Mouse (Mus musculus) small intestine, adult 2 months (tissue): ENCODE results near the gene Mrps15. TPM values are rescaled to one million over a fixed set of nuclear protein-coding genes. Genes with fewer than 3 reads are reported as not detected.

Experiments
- H3K27ac ChIP-seq: fragments of 200-500 bp; 2 replicates; pipeline ENCODE4 v1.5.1; 2012; ENCODE audit warnings: low read depth, low read length, control low read depth, inconsistent platforms; ENCODE audit not compliant: insufficient read depth
- H3K27me3 ChIP-seq: fragments of 200-500 bp; 2 replicates; pipeline ENCODE4 v1.6.1; 2012; ENCODE audit warnings: mild to moderate bottlenecking, moderate library complexity, low read length, inconsistent platforms; ENCODE audit not compliant: control insufficient read depth, insufficient read depth
- H3K36me3 ChIP-seq: fragments of 200-500 bp; 2 replicates; pipeline ENCODE4 v1.6.1; 2012; ENCODE audit warnings: mild to moderate bottlenecking, low read length, control low read depth, inconsistent platforms; ENCODE audit not compliant: control insufficient read depth, insufficient read depth
- H3K4me1 ChIP-seq: fragments of 200-500 bp; 2 replicates; pipeline ENCODE4 v1.6.1; 2012; ENCODE audit warnings: low read length, inconsistent platforms, mixed read lengths; ENCODE audit not compliant: control insufficient read depth, insufficient read depth, insufficient read length
- H3K4me3 ChIP-seq: fragments of 200-500 bp; 2 replicates; pipeline ENCODE4 v1.5.1; 2012; ENCODE audit warnings: low read depth, mild to moderate bottlenecking, control low read depth, inconsistent platforms, low read length, moderate library complexity
- CTCF ChIP-seq: fragments of 200-500 bp; IDR thresholded peaks from 2 replicates; pipeline ENCODE4 v1.5.1; 2012; ENCODE audit warnings: low read depth, mild to moderate bottlenecking, control low read depth, inconsistent platforms, low read length, moderate library complexity, mixed read lengths; ENCODE audit not compliant: insufficient replicate concordance, insufficient read length; ENCODE audit errors: extremely low read depth
- POLR2A ChIP-seq: fragments of 200-500 bp; IDR thresholded peaks from 2 replicates; pipeline ENCODE4 v1.6.1; 2012; ENCODE audit warnings: low read depth, mild to moderate bottlenecking, control low read depth, inconsistent platforms, low read length, moderate library complexity
- WGBS: fragments of 180-500 bp; shearing (Covaris S2); methylation state at CpG from one replicate; pipeline ENCODE4 v1.1.7; 2018; 5-methylcytosine and 5-hydroxymethylcytosine counted together
- polyA plus RNA-seq: library from polyadenylated mRNA; depleted of rRNA; stranded (reverse); fragments of >200 nt; gene quantifications from 2 replicates; pipeline ENCODE4 v1.2.3, GENCODE M21; 2012; rRNA removed

Mrps15 gene
- 130 and 204 TPM in 2 replicates for polyA plus RNA-seq

DNA sequence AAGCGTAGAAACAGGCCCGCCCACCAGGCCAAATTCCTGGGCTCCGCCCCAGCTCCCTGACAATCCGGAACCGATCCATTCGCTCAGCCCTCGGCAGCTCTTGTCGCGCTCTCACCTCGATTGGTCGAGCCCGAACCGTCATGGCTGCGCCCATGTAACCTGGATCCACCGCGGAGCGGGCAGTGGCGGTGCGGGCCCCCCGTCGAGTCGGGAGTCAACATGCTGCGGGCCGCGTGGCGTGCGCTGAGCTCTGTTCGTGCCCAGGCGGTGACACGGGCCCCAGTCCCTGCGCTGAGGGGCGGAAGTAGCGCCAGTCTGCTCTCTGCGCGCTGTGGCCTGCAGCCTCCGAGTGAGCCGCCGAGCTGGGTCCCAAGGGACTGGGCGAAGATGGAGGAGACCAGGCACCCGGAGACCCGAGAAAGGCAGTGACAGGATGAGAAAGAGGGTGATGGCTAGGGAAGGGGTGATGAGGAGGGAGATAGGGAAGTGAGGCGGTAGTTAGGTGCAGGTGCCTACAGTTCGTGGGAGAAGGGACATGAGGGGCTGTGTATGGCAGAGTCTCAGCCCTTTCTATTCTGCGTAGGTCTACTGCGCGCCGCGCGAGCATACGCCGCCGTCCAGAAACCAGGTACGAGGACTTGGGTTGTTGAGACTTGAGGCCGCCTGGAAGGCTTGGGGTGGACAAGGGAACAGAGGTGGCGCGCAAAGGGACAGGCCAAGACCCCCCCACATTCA lies at the start of gene Mrps15:
Gene Mrps15, plus strand, starts transcription at position 75 of the 735 bp plus-strand sequence.
- WGBS, result 1% methylated on average over 56 of the region's 56 CpGs
- Histone ChIP-seq H3K4me1 (peaks cover 13% of the 10 kb centered on the region; the same call in 1 of the 2 replicates), H3K4me3 (peak within 1 kb of the TSS; percentile 98), H3K27ac (peak within 1 kb of the TSS; percentile 48), H3K27me3 (no peaks in the 10 kb centered on the region), H3K36me3 (0 out of 2 replicates have a peak, but pooled peaks cover 7% of the 10 kb centered on the region)
- TF ChIP-seq CTCF, result no peak
- peak; percentile 24; the same call in 1 of the 2 replicates for TF ChIP-seq POLR2A

DNA sequence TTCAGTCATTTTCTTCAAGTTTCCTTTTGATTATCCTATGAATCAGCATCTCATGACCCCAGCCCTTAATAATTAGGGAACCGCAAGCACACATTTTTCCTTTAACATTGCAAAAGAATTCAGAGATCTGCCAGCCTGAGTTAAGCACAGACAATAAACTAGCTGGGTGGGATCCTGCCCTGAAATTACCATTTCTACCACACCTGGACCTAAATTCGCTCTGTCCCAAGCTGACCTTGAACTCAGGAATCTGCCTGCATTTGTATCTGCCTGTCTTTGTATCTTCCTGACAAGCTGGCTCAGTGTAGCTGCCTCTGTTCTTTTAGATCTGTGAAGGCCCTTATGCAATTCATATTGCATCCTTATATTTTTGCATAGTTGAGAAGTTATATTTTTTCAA lies 48.9 kb upstream of the Mrps15 start:
- Histone ChIP-seq H3K27me3 (no peaks in the 10 kb centered on the region), H3K4me1 (no peaks in the 10 kb centered on the region), H3K27ac (no peak overlapping the region), H3K36me3 (no peaks in the 10 kb centered on the region), H3K4me3 (no peak overlapping the region)
- TF ChIP-seq CTCF, result no peak
- TF ChIP-seq POLR2A, result no peak
- 81% methylated on average over 2 of the region's 2 CpGs for WGBS

DNA sequence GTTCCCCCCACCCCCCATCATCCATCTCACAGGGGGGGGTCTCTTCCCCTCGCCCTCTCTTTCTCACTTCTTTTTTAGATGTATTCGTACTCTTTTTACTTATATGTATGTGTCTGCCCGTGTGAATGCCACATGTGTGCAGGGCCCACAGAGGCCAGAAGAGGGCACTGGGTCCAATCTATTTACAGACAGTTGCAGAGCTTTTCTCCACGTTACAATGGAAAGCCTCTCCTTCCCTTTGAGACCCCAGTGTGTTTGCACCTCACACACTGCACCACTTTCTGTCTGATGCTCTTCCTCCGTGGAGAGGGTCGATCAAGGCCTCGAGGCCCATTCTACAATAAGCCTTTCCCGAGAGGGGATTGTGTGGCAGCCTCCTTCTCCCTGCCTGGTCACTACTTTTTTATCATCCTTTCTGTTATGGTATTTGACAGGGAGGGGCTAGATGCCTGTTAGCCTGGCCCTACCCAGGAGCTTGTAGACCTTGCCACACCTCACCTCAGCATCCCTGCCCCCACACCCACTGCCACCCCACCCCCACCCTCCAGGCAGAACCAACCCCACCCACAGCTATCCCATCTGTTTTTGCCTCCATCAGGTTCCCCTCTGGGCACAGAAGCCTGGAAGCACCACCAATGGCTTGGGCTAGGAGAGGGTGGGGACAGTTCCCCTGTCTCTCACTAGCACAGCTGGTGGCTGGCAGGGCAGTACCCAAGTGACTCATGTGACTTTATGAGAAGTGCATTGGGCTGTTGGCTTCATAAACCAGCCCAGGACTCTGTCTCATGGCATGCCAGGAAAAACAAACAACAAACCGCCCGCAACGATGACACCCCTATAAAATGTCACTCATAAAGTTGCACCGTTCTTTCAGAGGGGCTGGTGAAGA lies 45.2 kb upstream of the Mrps15 start:
- no peaks in the 10 kb centered on the region for H3K4me1 ChIP-seq
- no peak overlapping the region for H3K27ac ChIP-seq
- no peak for TF ChIP-seq CTCF
- TF ChIP-seq POLR2A, result no peak
- H3K36me3 ChIP-seq, result no peaks in the 10 kb centered on the region
- WGBS, result 77% methylated on average over 12 of the region's 12 CpGs
- H3K4me3 ChIP-seq, result no peak overlapping the region
- no peaks in the 10 kb centered on the region for H3K27me3 ChIP-seq

GRCm38 (mm10) chr4:126017676-126018332 lies 28.9 kb upstream of the Mrps15 start:
- no peaks in the 10 kb centered on the region for H3K36me3 ChIP-seq
- no peak overlapping the region for H3K4me3 ChIP-seq
- H3K4me1 ChIP-seq, result no peaks in the 10 kb centered on the region
- H3K27ac ChIP-seq, result no peak overlapping the region
- 72% methylated on average over 7 of the region's 7 CpGs for WGBS
- no peaks in the 10 kb centered on the region for H3K27me3 ChIP-seq
- no peak for TF ChIP-seq POLR2A
- no peak for TF ChIP-seq CTCF

- no peak overlapping the region for H3K27ac ChIP-seq
- H3K36me3 ChIP-seq, result no peaks in the 10 kb centered on the region
- no peak overlapping the region for H3K4me3 ChIP-seq
- no peaks in the 10 kb centered on the region for H3K27me3 ChIP-seq
- H3K4me1 ChIP-seq, result no peaks in the 10 kb centered on the region
- TF ChIP-seq CTCF (no peak), POLR2A (no peak)
- WGBS, result 71% methylated on average over 11 of the region's 11 CpGs
Observed at GRCm38 (mm10) chr4:126018966-126019538, 27.7 kb upstream of the Mrps15 start.

GRCm38 (mm10) chr4:126024303-126024900 lies 22.3 kb upstream of the Mrps15 start, which contains the start of gene Csf3r:
Csf3r (plus strand) TSS chr4:126024550.
- WGBS, result 44% methylated on average over 16 of the region's 16 CpGs
- no peaks in the 10 kb centered on the region for H3K36me3 ChIP-seq
- TF ChIP-seq CTCF (no peak), POLR2A (no peak)
- no peaks in the 10 kb centered on the region for H3K27me3 ChIP-seq
- no peak within 1 kb of the TSS; the same call in 1 of the 2 replicates for H3K27ac ChIP-seq
- H3K4me3 ChIP-seq, result peak within 1 kb of the TSS; percentile 35; the same call in 1 of the 2 replicates
- H3K4me1 ChIP-seq, result no peaks in the 10 kb centered on the region
